Mouse (Mus musculus): ENCODE results near the gene Vwa3a.
"Not testable (repeated sequence)": the region's sequence is repeated elsewhere in the genome, so short reads cannot be mapped to it uniquely, and the experiment has no call there.

The Vwa3a gene

GRCm38 (mm10) chr7:120739018-120739417 lies at the start of gene Vwa3a:
TSS of gene Vwa3a (plus strand) at chr7:120739318.
- DNase-seq (ENCODE audit: low spot score), result no peak

- DNase-seq (ENCODE audit: low spot score), result no peak
Measured at GRCm38 (mm10) chr7:120690634-120691033, 48.5 kb upstream of the Vwa3a start.

- no peak for DNase-seq (ENCODE audit: low spot score)
Measured at GRCm38 (mm10) chr7:120693831-120694375, 45.2 kb upstream of the Vwa3a start.

- DNase-seq (ENCODE audit: low spot score), result no peak
Measured at GRCm38 (mm10) chr7:120695196-120695595, 43.9 kb upstream of the Vwa3a start.

- DNase-seq (ENCODE audit: low spot score), result no peak
Measured at GRCm38 (mm10) chr7:120695641-120696040, 43.5 kb upstream of the Vwa3a start.

GRCm38 (mm10) chr7:120696331-120696730 lies 42.8 kb upstream of the Vwa3a start:
- no peak for DNase-seq (ENCODE audit: low spot score)

GRCm38 (mm10) chr7:120699586-120699985 lies 39.5 kb upstream of the Vwa3a start:
- no peak for DNase-seq (ENCODE audit: low spot score)

GRCm38 (mm10) chr7:120703888-120704287 lies 35.2 kb upstream of the Vwa3a start:
- no peak for DNase-seq (ENCODE audit: low spot score)

GRCm38 (mm10) chr7:120712071-120712470 lies 27.0 kb upstream of the Vwa3a start:
- peak; percentile 28 for DNase-seq (ENCODE audit: low spot score)

GRCm38 (mm10) chr7:120713225-120713624 lies 25.9 kb upstream of the Vwa3a start:
- DNase-seq (ENCODE audit: low spot score), result no peak

- not testable (repeated sequence) for DNase-seq (ENCODE audit: low spot score)
Measured at GRCm38 (mm10) chr7:120713951-120714350, 25.2 kb upstream of the Vwa3a start.

- DNase-seq (ENCODE audit: low spot score), result no peak
Measured at GRCm38 (mm10) chr7:120717261-120717660, 21.9 kb upstream of the Vwa3a start.

- DNase-seq (ENCODE audit: low spot score), result no peak
Measured at GRCm38 (mm10) chr7:120721051-120721450, 18.1 kb upstream of the Vwa3a start.

GRCm38 (mm10) chr7:120721456-120721855 lies 17.7 kb upstream of the Vwa3a start:
- no peak for DNase-seq (ENCODE audit: low spot score)

- no peak for DNase-seq (ENCODE audit: low spot score)
Measured at GRCm38 (mm10) chr7:120722063-120722462, 17.1 kb upstream of the Vwa3a start.

- peak; percentile 15 for DNase-seq (ENCODE audit: low spot score)
Measured at GRCm38 (mm10) chr7:120722839-120723278, 16.3 kb upstream of the Vwa3a start.

GRCm38 (mm10) chr7:120727581-120727980 lies 11.5 kb upstream of the Vwa3a start:
- peak; percentile 21 for DNase-seq (ENCODE audit: low spot score)

GRCm38 (mm10) chr7:120729635-120730034 lies 9.5 kb upstream of the Vwa3a start:
- DNase-seq (ENCODE audit: low spot score), result no peak

- DNase-seq (ENCODE audit: low spot score), result no peak
Measured at GRCm38 (mm10) chr7:120732906-120733305, 6.2 kb upstream of the Vwa3a start.

GRCm38 (mm10) chr7:120739558-120740101 lies 512 bp downstream of the Vwa3a start:
- DNase-seq (ENCODE audit: low spot score), result peak; percentile 41

GRCm38 (mm10) chr7:120743366-120744351 lies 4.5 kb downstream of the Vwa3a start:
- no peak for DNase-seq (ENCODE audit: low spot score)

- DNase-seq (ENCODE audit: low spot score), result no peak
Measured at GRCm38 (mm10) chr7:120744606-120745005, 5.5 kb downstream of the Vwa3a start.

- no peak for DNase-seq (ENCODE audit: low spot score)
Measured at GRCm38 (mm10) chr7:120746029-120746428, 6.9 kb downstream of the Vwa3a start.
